Mouse (Mus musculus): ENCODE data around the gene Zxdc.

- TF ChIP-seq GATA1 (IDR thresholded peaks at IDR 0.05; ENCODE audit: borderline replicate concordance, low read length): no peak
- no peak for TF ChIP-seq FLI1 (IDR thresholded peaks at IDR 0.05; ENCODE audit: low read length)
Measured at GRCm38 (mm10) chr6:90408632-90409031, 39.3 kb downstream of the Zxdc start.
